Mouse (Mus musculus) embryonic fibroblast, embryonic 13.5 days (primary cell): ENCODE measurements at regions not wholly inside any gene's neighbourhood (a gene's known extent, or its start where the extent isn't known, plus 50 kb on each side); places are given as distances from the start of the nearest gene placed in this dataset.

Experiments
- CTCF ChIP-seq: IDR thresholded peaks from 2 replicates; pipeline ENCODE4 v1.5.1; 2011; ENCODE audit warnings: mild to moderate bottlenecking, control low read depth, low read length, moderate library complexity, borderline replicate concordance; ENCODE audit not compliant: insufficient read depth
- POLR2A ChIP-seq: IDR thresholded peaks from 2 replicates; pipeline ENCODE4 v1.6.1; 2011; ENCODE audit warnings: low read depth, mild to moderate bottlenecking, control low read depth, low read length, moderate library complexity

GRCm38 (mm10) chr15:87972641-87973040 lies 428.5 kb downstream of the Fam19a5 start:
- TF ChIP-seq POLR2A (no peak), CTCF (no peak)
